Mouse (Mus musculus) limb, embryonic 14.5 days (tissue): ENCODE data around the gene Asnsd1. TPM values are rescaled to one million over a fixed set of nuclear protein-coding genes. Genes with fewer than 3 reads are reported as not detected.

Experiments
- ATAC-seq: fragments of 200-750 bp; cut with Nextera tagmentation; 2 replicates; pipeline ENCODE4 v1.8.0; 2017; ENCODE audit warnings: low read depth, moderate number of reproducible peaks, moderate TSS enrichment; ENCODE audit not compliant: low FRiP score
- DNase-seq: peaks from one replicate; pipeline ENCODE4 v3.0.0-alpha.2; 2015; ENCODE audit warnings: low spot score
- H3K27ac ChIP-seq: fragments of 300-500 bp; sonication (generic); replicated peaks from 2 replicates; pipeline ENCODE4 v1.5.1; 2014; ENCODE audit warnings: low read depth, mild to moderate bottlenecking, low read length, moderate library complexity, mixed read lengths
- H3K27me3 ChIP-seq: fragments of 300-500 bp; sonication (generic); 2 replicates; pipeline ENCODE4 v1.6.1; 2014; ENCODE audit warnings: low read length, mixed read lengths; ENCODE audit not compliant: control insufficient read depth, insufficient read depth
- H3K36me3 ChIP-seq: fragments of 300-500 bp; sonication (generic); 2 replicates; pipeline ENCODE4 v1.6.1; 2014; ENCODE audit warnings: mild to moderate bottlenecking, low read length, moderate library complexity, mixed read lengths; ENCODE audit not compliant: control insufficient read depth, insufficient read depth
- H3K4me1 ChIP-seq: fragments of 300-500 bp; sonication (generic); 2 replicates; pipeline ENCODE4 v1.6.1; 2014; ENCODE audit warnings: antibody characterized with exemption, low read length, mixed read lengths; ENCODE audit not compliant: control insufficient read depth, insufficient read depth
- H3K4me2 ChIP-seq: fragments of 300-500 bp; sonication (generic); replicated peaks from 2 replicates; pipeline ENCODE4 v1.6.1; 2014; ENCODE audit warnings: low read depth, mild to moderate bottlenecking, low read length, moderate library complexity; ENCODE audit not compliant: severe bottlenecking
- H3K4me3 ChIP-seq: fragments of 300-500 bp; sonication (generic); replicated peaks from 2 replicates; pipeline ENCODE4 v1.5.1; 2014; ENCODE audit warnings: low read length
- H3K9ac ChIP-seq: fragments of 300-500 bp; sonication (generic); 2 replicates; pipeline ENCODE4 v1.6.1; 2014; ENCODE audit warnings: mild to moderate bottlenecking, low read depth, low read length, moderate library complexity; ENCODE audit not compliant: severe bottlenecking
- H3K9me3 ChIP-seq: fragments of 300-500 bp; sonication (generic); 2 replicates; pipeline ENCODE4 v1.6.1; 2016; ENCODE audit warnings: low read length; ENCODE audit not compliant: control insufficient read depth
- POLR2A ChIP-seq: fragments of 200-500 bp; IDR thresholded peaks from 2 replicates; pipeline ENCODE4 v1.8.0; 2012; ENCODE audit warnings: inconsistent platforms, mild to moderate bottlenecking, moderate library complexity, borderline replicate concordance; ENCODE audit not compliant: insufficient read depth, insufficient read length; ENCODE audit errors: extremely low read depth
- WGBS: fragments of 180-500 bp; shearing (Covaris S2); extraction: QIAGEN DNeasy Blood & Tissue Kit; methylation state at CpG from one replicate; pipeline ENCODE4 v1.1.7; 2014; 5-methylcytosine and 5-hydroxymethylcytosine counted together
- polyA plus RNA-seq, 2 experiments: library from polyadenylated mRNA; depleted of rRNA in 1 of 2; stranded (reverse) in 1 of 2; unstranded in 1 of 2; fragments of >200 nt; fragmentation: Nextera tagmentation in 1 of 2; extraction: Ambion mirVana in 1 of 2; gene quantifications; 2 replicates each; pipeline versions ENCODE4 v1.2.1 to v1.2.3; 2012 to 2014

Asnsd1 gene
- polyA plus RNA-seq, 2 experiments: 38.3 to 78.9 TPM

DNA sequence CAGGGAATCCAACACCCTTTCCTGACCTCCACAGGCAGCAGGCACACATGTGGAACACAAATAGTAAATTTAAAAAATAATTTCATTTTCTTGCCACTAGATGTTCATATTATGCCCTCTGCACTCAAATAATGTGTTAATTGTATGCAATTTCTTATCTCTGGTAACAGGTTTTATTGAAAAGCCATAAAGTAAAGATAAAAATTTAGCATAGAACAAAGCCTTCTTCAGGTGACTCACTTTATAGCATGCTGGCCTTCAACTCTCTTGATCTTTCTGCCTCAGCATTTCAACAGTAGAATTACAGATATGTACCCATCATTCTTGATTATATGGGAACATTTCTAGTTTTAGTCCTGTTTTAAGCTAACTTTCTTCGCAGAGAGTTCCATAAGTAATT lies 28.3 kb downstream of the Asnsd1 start:
- H3K9me3 ChIP-seq: no peaks in the 10 kb centered on the region
- WGBS: 96% methylated on average over 1 of the region's 1 CpGs
- H3K9ac ChIP-seq: no peak overlapping the region
- no peaks in the 10 kb centered on the region for H3K27me3 ChIP-seq
- no peak for ATAC-seq
- TF ChIP-seq POLR2A: no peak
- no peak overlapping the region for H3K4me3 ChIP-seq
- no peaks in the 10 kb centered on the region for H3K4me1 ChIP-seq
- no peak for DNase-seq
- no peak overlapping the region for H3K27ac ChIP-seq
- H3K36me3 ChIP-seq: peaks cover 3% of the 10 kb centered on the region; the same call in 1 of the 2 replicates
- no peak overlapping the region for H3K4me2 ChIP-seq

DNA sequence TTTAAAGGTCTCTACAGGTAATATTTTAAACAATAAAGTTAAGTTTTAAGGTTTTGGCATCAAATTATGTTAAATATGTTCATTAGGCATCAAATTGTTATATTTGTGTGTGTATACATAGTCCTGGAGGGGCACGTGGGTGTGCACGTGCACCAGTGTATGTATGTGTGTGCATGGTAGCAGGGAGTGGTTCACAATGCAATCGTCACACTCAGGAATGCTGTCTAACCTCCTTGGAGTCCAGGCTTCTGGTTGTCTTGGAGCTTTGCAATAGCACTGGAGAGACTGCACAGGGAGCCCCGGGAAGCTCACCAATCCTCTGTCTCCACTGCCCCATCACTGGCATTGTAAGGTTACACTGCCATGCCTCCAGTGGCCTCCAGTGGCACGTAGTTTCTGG lies 29.3 kb downstream of the Asnsd1 start:
- Histone ChIP-seq H3K4me3 (no peak overlapping the region), H3K9me3 (no peaks in the 10 kb centered on the region), H3K27ac (no peak overlapping the region), H3K27me3 (no peaks in the 10 kb centered on the region), H3K4me1 (no peaks in the 10 kb centered on the region), H3K4me2 (no peak overlapping the region), H3K9ac (no peak overlapping the region), H3K36me3 (peaks cover 3% of the 10 kb centered on the region; the same call in 1 of the 2 replicates)
- ATAC-seq (no peak), DNase-seq (no peak)
- WGBS: 89% methylated on average over 5 of the region's 5 CpGs
- TF ChIP-seq POLR2A: no peak

DNA sequence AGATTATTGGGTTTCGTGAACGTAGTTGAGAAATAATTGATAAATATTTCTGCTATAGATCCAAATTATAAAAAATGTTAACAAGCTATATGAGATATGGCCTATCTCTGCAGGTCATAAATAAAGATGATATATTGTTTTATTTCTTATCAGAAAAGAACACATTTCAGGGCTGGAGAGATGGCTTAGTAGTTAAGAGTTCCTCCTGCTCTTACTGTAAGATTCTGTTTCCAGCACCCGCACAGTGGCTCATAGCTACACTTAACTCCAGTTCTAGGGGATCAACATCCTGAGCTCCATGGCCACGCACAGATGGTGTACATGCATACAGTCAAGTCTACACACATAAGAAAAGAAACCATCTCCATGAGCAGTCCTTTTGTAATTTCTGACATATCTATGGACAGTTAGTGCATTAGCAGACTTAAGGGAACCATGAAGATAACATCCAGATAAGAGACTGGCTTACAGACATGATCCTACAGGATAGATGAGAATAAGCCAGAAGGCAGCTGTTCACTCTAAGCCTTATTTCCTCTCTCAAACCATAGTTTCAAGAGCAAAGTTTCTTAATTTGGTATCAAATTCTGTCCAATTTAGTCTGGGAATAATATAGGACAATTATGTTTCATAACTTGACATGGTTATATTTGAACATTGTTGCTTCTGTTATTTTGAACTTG lies 30.7 kb downstream of the Asnsd1 start:
- no peak overlapping the region for H3K9ac ChIP-seq
- H3K27me3 ChIP-seq: no peaks in the 10 kb centered on the region
- no peak overlapping the region for H3K4me2 ChIP-seq
- ATAC-seq (no peak), DNase-seq (no peak)
- no peak overlapping the region for H3K4me3 ChIP-seq
- 98% methylated on average over 4 of the region's 4 CpGs for WGBS
- no peaks in the 10 kb centered on the region for H3K9me3 ChIP-seq
- H3K27ac ChIP-seq: no peak overlapping the region
- no peaks in the 10 kb centered on the region for H3K4me1 ChIP-seq
- no peak for TF ChIP-seq POLR2A
- H3K36me3 ChIP-seq: peaks cover 3% of the 10 kb centered on the region; the same call in 1 of the 2 replicates

DNA sequence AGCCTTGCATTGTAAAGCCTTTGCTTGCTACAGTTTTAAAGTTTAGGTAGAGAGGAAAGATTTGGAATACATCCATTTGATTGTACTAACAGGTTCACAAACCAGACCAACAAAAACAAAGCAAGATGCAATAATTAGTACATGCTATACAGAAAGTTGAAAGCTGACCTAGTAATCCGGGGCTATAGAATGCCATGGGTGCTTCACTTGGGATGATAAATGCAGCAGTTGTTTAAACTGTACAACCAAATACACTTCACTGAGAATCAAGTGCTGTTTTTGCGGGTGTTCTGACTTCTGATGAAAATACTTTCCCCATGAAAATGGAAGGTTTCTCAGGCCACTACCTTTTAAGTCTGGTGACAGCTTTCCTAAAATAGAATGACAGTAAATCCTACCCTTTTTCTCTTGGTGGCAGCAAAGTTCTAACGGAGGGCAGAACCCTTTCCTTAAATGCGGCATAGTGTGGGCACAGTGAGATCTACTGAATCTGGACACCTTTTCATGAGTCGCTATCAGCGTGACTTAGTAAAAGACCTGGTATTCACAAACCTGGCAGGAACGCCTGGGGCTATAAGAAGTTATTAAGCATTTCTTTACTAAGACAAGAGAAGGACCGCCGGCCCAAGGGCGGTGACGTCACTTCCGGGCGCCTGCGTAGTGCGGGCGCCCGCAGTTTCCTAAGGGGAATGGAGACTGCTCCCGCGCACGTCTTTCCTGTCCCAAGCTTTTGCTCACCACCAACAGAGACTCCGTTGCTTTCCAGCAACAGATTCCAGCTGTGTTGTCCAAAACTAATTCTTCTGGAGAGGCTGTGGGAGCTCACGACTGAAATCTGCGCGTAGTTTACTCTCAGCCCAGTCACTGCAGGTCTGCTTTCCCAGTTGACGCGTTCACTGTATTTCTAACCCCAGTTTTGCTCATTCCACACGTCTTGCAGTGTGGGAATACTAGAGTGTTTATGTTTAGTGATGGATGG lies 39.3 kb downstream of the Asnsd1 start, which contains the start of gene Osgepl1:
TSS of gene Osgepl1 (plus strand) at position 636 of the 979 bp plus-strand sequence.
- H3K27ac ChIP-seq: peak within 1 kb of the TSS; percentile 82
- WGBS: 3% methylated on average over 27 of the region's 27 CpGs
- H3K4me3 ChIP-seq: peak within 1 kb of the TSS; percentile 54
- TF ChIP-seq POLR2A: peak; percentile 74; the same call in 1 of the 2 replicates
- no peaks in the 10 kb centered on the region for H3K27me3 ChIP-seq
- DNase-seq (peak; percentile 94), ATAC-seq (peak; percentile 96)
- H3K4me1 ChIP-seq: 0 out of 2 replicates have a peak, but pooled peaks cover 2% of the 10 kb centered on the region
- peak within 1 kb of the TSS; percentile 65 for H3K9ac ChIP-seq
- H3K9me3 ChIP-seq: no peaks in the 10 kb centered on the region
- peak within 1 kb of the TSS; percentile 59 for H3K4me2 ChIP-seq
- peaks cover 5% of the 10 kb centered on the region; the same call in 1 of the 2 replicates for H3K36me3 ChIP-seq

DNA sequence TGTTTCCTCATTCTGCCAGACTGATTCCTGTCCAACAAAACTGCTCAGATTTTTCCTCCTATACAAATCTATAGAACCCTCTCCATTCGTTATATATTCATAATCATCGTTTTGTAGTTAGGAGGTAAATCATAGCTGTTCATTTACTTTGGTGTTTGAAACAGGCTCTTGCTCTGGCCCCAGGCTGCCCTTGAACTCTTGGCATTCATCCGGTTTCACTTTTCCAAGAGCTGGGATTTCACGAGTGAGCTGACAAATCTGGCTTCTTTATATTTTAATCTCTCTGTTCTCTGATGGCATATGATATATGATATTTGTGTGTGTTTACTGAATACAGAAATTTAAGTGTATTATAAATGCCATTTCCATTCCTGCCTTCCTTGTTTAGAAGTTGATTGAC lies 52.0 kb downstream of the Asnsd1 start:
- H3K36me3 ChIP-seq: peaks cover 7% of the 10 kb centered on the region; the same call in 1 of the 2 replicates
- no peak overlapping the region for H3K4me3 ChIP-seq
- H3K9ac ChIP-seq: no peak overlapping the region
- no peak overlapping the region for H3K4me2 ChIP-seq
- 78% methylated on average over 4 of the region's 4 CpGs for WGBS
- TF ChIP-seq POLR2A: no peak
- ATAC-seq: no peak
- no peaks in the 10 kb centered on the region for H3K9me3 ChIP-seq
- no peak for DNase-seq
- no peaks in the 10 kb centered on the region for H3K27me3 ChIP-seq
- H3K4me1 ChIP-seq: no peaks in the 10 kb centered on the region
- H3K27ac ChIP-seq: no peak overlapping the region
